Mouse (Mus musculus): ENCODE results near the gene Golga2. TPM values are rescaled to one million over a fixed set of nuclear protein-coding genes. Genes with fewer than 3 reads are reported as not detected.

Golga2 gene
- polyA plus RNA-seq (2021; fragmentation: Nextera tagmentation), result 17.8 and 22.2 TPM in 2 replicates
- long read RNA-seq, experiment 1, full-length matches to known transcripts, result 6 of 29 reads
- long read RNA-seq, experiment 1, partial matches to known transcripts, result 12 of 29 reads
- long read RNA-seq, experiment 1, other reads (novel, unspliced or antisense), result 11 of 29 reads
- long read RNA-seq, experiment 2, full-length matches to known transcripts, result 103 of 256 reads
- long read RNA-seq, experiment 2, partial matches to known transcripts, result 47 of 256 reads
- long read RNA-seq, experiment 2, other reads (novel, unspliced or antisense), result 106 of 256 reads

GRCm38 (mm10) chr2:32287334-32287840 is at the start of gene Golga2:
Gene Golga2, plus strand, starts transcription at chr2:32287384.

GRCm38 (mm10) chr2:32259657-32260417 is 27.3 kb upstream of the Golga2 start, which contains the start of gene Uck1:
Gene Uck1, minus strand, starts transcription at chr2:32260159.

GRCm38 (mm10) chr2:32287923-32288367 is 761 bp downstream of the Golga2 start, which contains the start of gene Swi5:
Gene Swi5, minus strand, starts transcription at chr2:32288075.

GRCm38 (mm10) chr2:32352151-32353006 is 65.2 kb downstream of the Golga2 start, which contains the start of gene Ciz1:
Gene Ciz1, plus strand, starts transcription at chr2:32352327.

GRCm38 (mm10) chr2:32353007-32353542 is 65.9 kb downstream of the Golga2 start, which contains the start of gene Dnm1:
Gene Dnm1, minus strand, starts transcription at chr2:32353338.

Small RNA genes lying within 50 kb of the gene (microRNA-seq; reads per million reads assigned to microRNA genes)
- not detected for gene Gm23363
- gene Mir199b, result not detected

Other genes starting within 250 kb of the Golga2 start
- 0.53 and 0.94 TPM in 2 replicates for gene Fam78a, start 202.5 kb upstream of the Golga2 start, polyA plus RNA-seq (2021; fragmentation: Nextera tagmentation)
- gene Plpp7, start 191.9 kb upstream of the Golga2 start, polyA plus RNA-seq (2021; fragmentation: Nextera tagmentation), result 36.7 and 39.3 TPM in 2 replicates
- 42.2 and 47.4 TPM in 2 replicates for gene Prrc2b, start 136.3 kb upstream of the Golga2 start, polyA plus RNA-seq (2021; fragmentation: Nextera tagmentation)
- 10.2 and 11.4 TPM in 2 replicates for gene Pomt1, start 50.8 kb upstream of the Golga2 start, polyA plus RNA-seq (2021; fragmentation: Nextera tagmentation)
- 33.5 and 35.6 TPM in 2 replicates for gene Uck1, start 27.2 kb upstream of the Golga2 start, polyA plus RNA-seq (2021; fragmentation: Nextera tagmentation)
- 131 and 165 TPM in 2 replicates for gene Swi5, start 691 bp downstream of the Golga2 start, polyA plus RNA-seq (2021; fragmentation: Nextera tagmentation)
- 19.9 and 28.4 TPM in 2 replicates for gene Ciz1, start 64.9 kb downstream of the Golga2 start, polyA plus RNA-seq (2021; fragmentation: Nextera tagmentation)
- gene Dnm1, start 66.0 kb downstream of the Golga2 start, polyA plus RNA-seq (2021; fragmentation: Nextera tagmentation), result 198 and 300 TPM in 2 replicates
- 559 and 640 TPM in 2 replicates for gene 1110008P14Rik, start 94.6 kb downstream of the Golga2 start, polyA plus RNA-seq (2021; fragmentation: Nextera tagmentation)
- gene Lcn2, start 100.9 kb downstream of the Golga2 start, polyA plus RNA-seq (2021; fragmentation: Nextera tagmentation), result 0.21 and 0.65 TPM in 2 replicates
- gene Ptges2, start 108.5 kb downstream of the Golga2 start, polyA plus RNA-seq (2021; fragmentation: Nextera tagmentation), result 24.8 and 25.1 TPM in 2 replicates
- 2.0 and 3.3 TPM in 2 replicates for gene Naif1, start 163.1 kb downstream of the Golga2 start, polyA plus RNA-seq (2021; fragmentation: Nextera tagmentation)
- gene Slc25a25, start 164.1 kb downstream of the Golga2 start, polyA plus RNA-seq (2021; fragmentation: Nextera tagmentation), result 27.1 and 32.0 TPM in 2 replicates
- gene Fam102a, start 247.9 kb downstream of the Golga2 start, polyA plus RNA-seq (2021; fragmentation: Nextera tagmentation), result 24.3 and 34.4 TPM in 2 replicates